ENCODE assay signal across 31 mouse cellular contexts in genomic region chr1:180841561-180842300, GRCm38 (mm10). TPM values are rescaled to one million over a fixed set of nuclear protein-coding genes. Genes with fewer than 3 reads are reported as not detected.
DNase-seq lines count a peak whose midpoint lies in the region; ATAC-seq and TF ChIP-seq lines count a peak whose summit lies in the region.
"Had no signal": no experiment of that assay in that cellular context is flagged by ENCODE, and none has a peak within 500 bp of the region (broad histone marks: within the 10 kb centered on the region; RNA-seq: fewer than 3 reads in every experiment).

No protein-coding gene starts in this region.

- H3K4me3 ChIP-seq in heart, postnatal 0 days (ENCODE audit: low read depth, low read length) = no peak overlapping the region
- no peak overlapping the region for H3K4me3 ChIP-seq in heart, embryonic 11.5 days (ENCODE audit: low read depth, low read length)
- no peak overlapping the region for H3K4me3 ChIP-seq in liver, postnatal 0 days (ENCODE audit: low read depth, low read length)
- H3K4me3 ChIP-seq: forebrain, embryonic 12.5 days; heart, embryonic 15.5 days; hindbrain, embryonic 12.5 days; intestine, embryonic 15.5 days; midbrain, embryonic 15.5 days; neural tube, embryonic 15.5 days had no signal

- no peak overlapping the region for H3K4me2 ChIP-seq in heart, postnatal 0 days (ENCODE audit: low read depth, low read length)
- no peak overlapping the region for H3K4me2 ChIP-seq in heart, embryonic 11.5 days
- H3K4me2 ChIP-seq in liver, postnatal 0 days (ENCODE audit: low read depth, low read length) = no peak overlapping the region
- H3K4me2 ChIP-seq: forebrain, embryonic 12.5 days; heart, embryonic 15.5 days; hindbrain, embryonic 12.5 days; intestine, embryonic 15.5 days; lung, embryonic 14.5 days; midbrain, embryonic 15.5 days; neural tube, embryonic 15.5 days had no signal

- no peaks in the 10 kb centered on the region for H3K27me3 ChIP-seq in heart, postnatal 0 days (ENCODE audit: control insufficient read depth, insufficient read depth, low read length)
- H3K27me3 ChIP-seq in heart, embryonic 11.5 days (ENCODE audit: control insufficient read depth, insufficient read depth, low read length) = no peaks in the 10 kb centered on the region
- H3K27me3 ChIP-seq in splenic B cell, adult 2 months (ENCODE audit: control insufficient read depth, insufficient read depth, low read length, poor library complexity, severe bottlenecking) = no peaks in the 10 kb centered on the region
- H3K27me3 ChIP-seq in liver, postnatal 0 days (ENCODE audit: insufficient read depth, low read length) = no peaks in the 10 kb centered on the region
- H3K27me3 ChIP-seq: forebrain, embryonic 12.5 days; heart, embryonic 15.5 days; hindbrain, embryonic 12.5 days; intestine, embryonic 15.5 days; midbrain, embryonic 15.5 days; neural tube, embryonic 15.5 days had no signal

- no peak for DNase-seq in heart, postnatal 0 days (ENCODE audit: low spot score)
- peak; percentile 66 to 81 for DNase-seq in adrenal gland, adult (ENCODE audit: inconsistent age in 2 of 2, low spot score in 1 of 2)
- DNase-seq in adrenal gland, postnatal 25 days = peak; percentile 50
- DNase-seq in splenic B cell, adult 2 months (ENCODE audit: low read depth, low spot score) = peak; percentile 69
- no peak for DNase-seq in cerebellum, postnatal 4 days (ENCODE audit: low spot score in 2 of 2)
- DNase-seq in liver, postnatal 0 days = no peak
- no peak for DNase-seq in embryo, embryonic 10 days (ENCODE audit: low spot score)
- DNase-seq: cerebellum, adult 2 months; cerebellum, postnatal 36 days; forebrain, postnatal 0 days; gastrocnemius, postnatal 10 days; heart, postnatal 36 days; kidney, adult 2 months; kidney, postnatal 10 days; layer of hippocampus, postnatal 36 days; liver; lung, embryonic 14.5 days; lung, postnatal 14 days; right cerebral cortex, postnatal 14 days; thymus, postnatal 36 days had no signal

- TF ChIP-seq EP300 in heart, postnatal 0 days (IDR thresholded peaks at IDR 0.05; ENCODE audit: low read depth) = no peak
- TF ChIP-seq EP300 in liver, postnatal 0 days (IDR thresholded peaks at IDR 0.05; ENCODE audit: low read depth) = no peak

- H3K4me1 ChIP-seq in heart, postnatal 0 days (ENCODE audit: control insufficient read depth, insufficient read depth) = no peaks in the 10 kb centered on the region
- no peaks in the 10 kb centered on the region for H3K4me1 ChIP-seq in heart, embryonic 11.5 days (ENCODE audit: control insufficient read depth, insufficient read depth, low read length)
- H3K4me1 ChIP-seq in liver, postnatal 0 days (ENCODE audit: insufficient read depth) = no peaks in the 10 kb centered on the region
- H3K4me1 ChIP-seq: forebrain, embryonic 12.5 days; heart, embryonic 15.5 days; hindbrain, embryonic 12.5 days; intestine, embryonic 15.5 days; midbrain, embryonic 15.5 days; neural tube, embryonic 15.5 days had no signal

- H3K9me3 ChIP-seq in heart, postnatal 0 days (replicated peaks; ENCODE audit: control insufficient read depth, low read length) = no peaks in the 10 kb centered on the region
- no peaks in the 10 kb centered on the region for H3K9me3 ChIP-seq in heart, embryonic 11.5 days (replicated peaks; ENCODE audit: control insufficient read depth, low read length)
- no peaks in the 10 kb centered on the region for H3K9me3 ChIP-seq in liver, postnatal 0 days (ENCODE audit: low read length)
- H3K9me3 ChIP-seq: forebrain, embryonic 12.5 days; heart, embryonic 15.5 days; hindbrain, embryonic 12.5 days; intestine, embryonic 15.5 days; midbrain, embryonic 15.5 days; neural tube, embryonic 15.5 days had no signal

- TF ChIP-seq CTCF in heart, postnatal 0 days (IDR thresholded peaks at IDR 0.05; ENCODE audit: low read depth) = no peak
- TF ChIP-seq CTCF in liver, postnatal 0 days (IDR thresholded peaks at IDR 0.05; ENCODE audit: low read depth) = no peak

- no peak overlapping the region for H3K9ac ChIP-seq in heart, postnatal 0 days (replicated peaks; ENCODE audit: low read depth, low read length)
- H3K9ac ChIP-seq in heart, embryonic 11.5 days (ENCODE audit: low read depth, low read length) = no peak overlapping the region
- no peak overlapping the region for H3K9ac ChIP-seq in liver, postnatal 0 days (replicated peaks)
- H3K9ac ChIP-seq: forebrain, embryonic 12.5 days; forebrain, postnatal 0 days; heart, embryonic 15.5 days; hindbrain, embryonic 12.5 days; intestine, embryonic 15.5 days; liver, embryonic 14.5 days; lung, embryonic 14.5 days; midbrain, embryonic 15.5 days; neural tube, embryonic 15.5 days had no signal

- H3K27ac ChIP-seq in heart, postnatal 0 days (ENCODE audit: low read depth) = no peak overlapping the region
- no peak overlapping the region for H3K27ac ChIP-seq in heart, embryonic 11.5 days (ENCODE audit: low read depth, low read length)
- H3K27ac ChIP-seq in liver, postnatal 0 days (ENCODE audit: low read depth) = no peak overlapping the region
- H3K27ac ChIP-seq: forebrain, embryonic 12.5 days; heart, embryonic 15.5 days; hindbrain, embryonic 12.5 days; hindbrain, postnatal 0 days; intestine, embryonic 15.5 days; liver, embryonic 14.5 days; midbrain, embryonic 15.5 days; neural tube, embryonic 15.5 days had no signal

- 77% methylated on average over 8 of the region's 8 CpGs for WGBS in heart, postnatal 0 days
- WGBS in heart, embryonic 11.5 days (ENCODE audit: insufficient replicate concordance) = 82% methylated on average over 8 of the region's 8 CpGs
- WGBS in liver, postnatal 0 days (ENCODE audit: insufficient replicate concordance) = 85% methylated on average over 8 of the region's 8 CpGs

- peak; percentile 49; the same call in 1 of the 2 replicates for ATAC-seq in heart, postnatal 0 days (ENCODE audit: insufficient read depth, low read depth)
- ATAC-seq in heart, embryonic 11.5 days (replicated peaks; ENCODE audit: insufficient number of reproducible peaks, low FRiP score, low TSS enrichment) = no peak
- ATAC-seq in liver, postnatal 0 days = no peak
- ATAC-seq: forebrain, postnatal 0 days; hindbrain, postnatal 0 days; intestine, embryonic 15.5 days; midbrain, embryonic 15.5 days had no signal

- H3K36me3 ChIP-seq in heart, postnatal 0 days (replicated peaks; ENCODE audit: control insufficient read depth, insufficient read depth, low read length) = no peaks in the 10 kb centered on the region
- H3K36me3 ChIP-seq in heart, embryonic 11.5 days (ENCODE audit: control insufficient read depth, insufficient read depth, low read length) = no peaks in the 10 kb centered on the region
- no peaks in the 10 kb centered on the region for H3K36me3 ChIP-seq in splenic B cell, adult 2 months (ENCODE audit: control insufficient read depth, insufficient read depth, low read length, poor library complexity, severe bottlenecking)
- no peaks in the 10 kb centered on the region for H3K36me3 ChIP-seq in liver, postnatal 0 days (replicated peaks; ENCODE audit: insufficient read depth, low read length)
- H3K36me3 ChIP-seq: forebrain, embryonic 12.5 days; heart, embryonic 15.5 days; hindbrain, embryonic 12.5 days; intestine, embryonic 15.5 days; midbrain, embryonic 15.5 days; neural tube, embryonic 15.5 days had no signal

RNA-seq across cellular contexts. Expression of gene Sde2, which starts 9.2 kb away (rescaled TPM):
- 9.8 and 16.9 TPM in 2 replicates for total RNA-seq in heart, postnatal 0 days (2014; rRNA removed; ENCODE audit: low replicate concordance)
- polyA plus RNA-seq in heart, postnatal 0 days (2015; fragmentation: Nextera tagmentation; extraction: Ambion mirVana) = 14.4 and 15.8 TPM in 2 replicates
- polyA plus RNA-seq in heart, embryonic 11.5 days (2014; fragmentation: Nextera tagmentation; extraction: Ambion mirVana) = 24.1 and 32.7 TPM in 2 replicates
- 21.7 and 26.0 TPM in 2 replicates for total RNA-seq in adrenal gland, postnatal 25 days (2021)
- polyA plus RNA-seq in liver, postnatal 0 days (2015; fragmentation: Nextera tagmentation; extraction: Ambion mirVana) = 11.5 and 11.8 TPM in 2 replicates

RNA-seq across cellular contexts. Expression of gene H3f3a, which starts 28.0 kb away (rescaled TPM):
- total RNA-seq in heart, postnatal 0 days (2014; rRNA removed; ENCODE audit: low replicate concordance) = 1,123 and 1,337 TPM in 2 replicates
- 1,661 and 1,734 TPM in 2 replicates for polyA plus RNA-seq in heart, postnatal 0 days (2015; fragmentation: Nextera tagmentation; extraction: Ambion mirVana)
- 1,894 and 1,931 TPM in 2 replicates for polyA plus RNA-seq in heart, embryonic 11.5 days (2014; fragmentation: Nextera tagmentation; extraction: Ambion mirVana)
- 739 and 836 TPM in 2 replicates for total RNA-seq in adrenal gland, postnatal 25 days (2021)
- 1,306 and 1,327 TPM in 2 replicates for polyA plus RNA-seq in liver, postnatal 0 days (2015; fragmentation: Nextera tagmentation; extraction: Ambion mirVana)

RNA-seq across cellular contexts. Expression of gene Lefty2, which starts 51.2 kb away (rescaled TPM):
- total RNA-seq in heart, postnatal 0 days (2014; rRNA removed; ENCODE audit: low replicate concordance) = not detected in 2 replicates
- 0.05 and 0.07 TPM in 2 replicates for polyA plus RNA-seq in heart, postnatal 0 days (2015; fragmentation: Nextera tagmentation; extraction: Ambion mirVana)
- not detected in 2 replicates for polyA plus RNA-seq in heart, embryonic 11.5 days (2014; fragmentation: Nextera tagmentation; extraction: Ambion mirVana)
- 0.38 and 0.73 TPM in 2 replicates for total RNA-seq in adrenal gland, postnatal 25 days (2021)
- not detected in 2 replicates for polyA plus RNA-seq in liver, postnatal 0 days (2015; fragmentation: Nextera tagmentation; extraction: Ambion mirVana)
- total RNA-seq: gastrocnemius, postnatal 10 days; heart, postnatal 36 days had no signal
- polyA plus RNA-seq: kidney, adult 2 months; large intestine, adult 2 months; liver, embryonic 14.5 days; lung, embryonic 14.5 days; small intestine, adult 2 months had no signal

Comparison
In these comparisons a context has a peak if more than half of its experiments do, and no peak if none do; other contexts are left out.
1. DNase-seq: peak in adrenal gland, adult (2 of 2), adrenal gland, postnatal 25 days (single experiment) and splenic B cell, adult 2 months (single experiment); none in heart, postnatal 0 days (single experiment), cerebellum, postnatal 4 days (0 of 2), liver, postnatal 0 days (single experiment) and embryo, embryonic 10 days (single experiment).